In genomic region chr11:45795731-45796130, GRCm38 (mm10) we compare ENCODE assay signal across 8 mouse cellular contexts. TPM values are rescaled to one million over a fixed set of nuclear protein-coding genes. Genes with fewer than 3 reads are reported as not detected.
DNase-seq lines count a peak whose midpoint lies in the region; ATAC-seq and TF ChIP-seq lines count a peak whose summit lies in the region.

No protein-coding gene starts in this region.

- no peak overlapping the region for H3K4me2 ChIP-seq in intestine, postnatal 0 days (replicated peaks; ENCODE audit: low read depth)
- no peak overlapping the region for H3K4me2 ChIP-seq in stomach, postnatal 0 days (replicated peaks; ENCODE audit: low read depth)

- DNase-seq in cerebellum, adult 8-10 months = peak; percentile 5
- no peak for DNase-seq in cerebellum, adult 9-11 months
- DNase-seq in adrenal gland, postnatal 4 days (ENCODE audit: low spot score in 2 of 2) = peak; percentile 18 to 50
- peak; percentile 38 to 57 for DNase-seq in frontal cortex, postnatal 25 days (ENCODE audit: low spot score in 2 of 2)
- DNase-seq in left cerebral cortex, postnatal 36 days (ENCODE audit: low spot score in 2 of 2) = peak; percentile 31 to 33
- peak; percentile 36 to 66 for DNase-seq in monocyte, adult 2 months (ENCODE audit: low read depth in 1 of 2, low spot score in 2 of 2)
- peak; percentile 85 for DNase-seq in stomach, postnatal 0 days (ENCODE audit: low spot score)

- TF ChIP-seq CTCF in intestine, postnatal 0 days (IDR thresholded peaks at IDR 0.05; ENCODE audit: low read depth) = peak; percentile 93
- peak; percentile 91 for TF ChIP-seq CTCF in stomach, postnatal 0 days (IDR thresholded peaks at IDR 0.05; ENCODE audit: low read depth)

- H3K27ac ChIP-seq in intestine, postnatal 0 days (ENCODE audit: low read depth, low read length) = no peak overlapping the region
- H3K27ac ChIP-seq in stomach, postnatal 0 days (replicated peaks) = no peak overlapping the region

- no peak overlapping the region for H3K9ac ChIP-seq in intestine, postnatal 0 days (ENCODE audit: low read depth, low read length)
- no peak overlapping the region for H3K9ac ChIP-seq in stomach, postnatal 0 days (ENCODE audit: low read length)

- peaks cover 9% of the 10 kb centered on the region; the same call in 1 of the 2 replicates for H3K4me1 ChIP-seq in intestine, postnatal 0 days (replicated peaks; ENCODE audit: control insufficient read depth, insufficient read depth, low read length)
- no peaks in the 10 kb centered on the region for H3K4me1 ChIP-seq in stomach, postnatal 0 days (replicated peaks; ENCODE audit: control insufficient read depth, insufficient read depth)

- 7% methylated on average over 3 of the region's 3 CpGs for WGBS in intestine, postnatal 0 days
- 10% methylated on average over 3 of the region's 3 CpGs for WGBS in stomach, postnatal 0 days

- TF ChIP-seq EP300 in stomach, postnatal 0 days (optimal IDR thresholded peaks at IDR 0.05) = no peak

- peak; percentile 42; the same call in 1 of the 2 replicates for ATAC-seq in intestine, postnatal 0 days
- peak; percentile 58; the same call in 1 of the 2 replicates for ATAC-seq in stomach, postnatal 0 days (ENCODE audit: low FRiP score, low TSS enrichment)

- intact Hi-C loops in left cerebral cortex, postnatal 36 days (cut with DNase I) = loop anchor here (10.0 kb wide), 1 partner anchor 89 kb away; no protein-coding TSS in a partner anchor

- no peaks in the 10 kb centered on the region for H3K27me3 ChIP-seq in intestine, postnatal 0 days (replicated peaks; ENCODE audit: control insufficient read depth, insufficient read depth, low read length)
- H3K27me3 ChIP-seq in stomach, postnatal 0 days (ENCODE audit: control insufficient read depth, insufficient read depth, low read length) = no peaks in the 10 kb centered on the region

- H3K9me3 ChIP-seq in intestine, postnatal 0 days (ENCODE audit: control insufficient read depth) = no peaks in the 10 kb centered on the region
- no peaks in the 10 kb centered on the region for H3K9me3 ChIP-seq in stomach, postnatal 0 days (ENCODE audit: control insufficient read depth, low read length)

- H3K36me3 ChIP-seq in intestine, postnatal 0 days (ENCODE audit: control insufficient read depth, insufficient read depth) = no peaks in the 10 kb centered on the region
- H3K36me3 ChIP-seq in stomach, postnatal 0 days (ENCODE audit: control insufficient read depth, insufficient read depth, low read length) = no peaks in the 10 kb centered on the region

- H3K4me3 ChIP-seq in intestine, postnatal 0 days (ENCODE audit: low read depth, low read length) = no peak overlapping the region
- no peak overlapping the region for H3K4me3 ChIP-seq in stomach, postnatal 0 days (ENCODE audit: low read depth, low read length)

RNA-seq across cellular contexts. Expression of gene Clint1, which starts 56.1 kb away (rescaled TPM):
- 10 to 100 TPM; 87.3 to 98.2 TPM for total RNA-seq in adrenal gland, postnatal 4 days (2021)
- 171 and 185 TPM in 2 replicates for polyA plus RNA-seq in intestine, postnatal 0 days (2015; fragmentation: Nextera tagmentation; extraction: Ambion mirVana)
- 10 to 100 TPM; 48.6 to 55.2 TPM for total RNA-seq in left cerebral cortex, postnatal 36 days (2021)
- polyA plus RNA-seq in stomach, postnatal 0 days (2015; fragmentation: Nextera tagmentation; extraction: Ambion mirVana) = 56.5 and 56.8 TPM in 2 replicates
